Mouse (Mus musculus): ENCODE results near the gene Calm1. TPM values are rescaled to one million over a fixed set of nuclear protein-coding genes. Genes with fewer than 3 reads are reported as not detected.

Gene Calm1
- 10,006 and 10,545 TPM in 2 replicates for polyA plus RNA-seq (2021; fragmentation: Nextera tagmentation)
- long read RNA-seq, experiment 1, full-length matches to known transcripts: 6,471 of 7,269 reads
- long read RNA-seq, experiment 1, partial matches to known transcripts: 561 of 7,269 reads
- long read RNA-seq, experiment 1, other reads (novel, unspliced or antisense): 237 of 7,269 reads
- long read RNA-seq, experiment 2, full-length matches to known transcripts: 4,809 of 4,887 reads
- long read RNA-seq, experiment 2, partial matches to known transcripts: 17 of 4,887 reads
- long read RNA-seq, experiment 2, other reads (novel, unspliced or antisense): 61 of 4,887 reads

GRCm38 (mm10) chr12:100198967-100199660, at the start of gene Calm1:
Calm1 (plus strand) TSS chr12:100199435.

GRCm38 (mm10) chr12:100159261-100159975, 39.8 kb upstream of the Calm1 start, which contains the start of gene Nrde2:
Nrde2 (minus strand) TSS chr12:100159653.

Other genes with a start within 250 kb of the Calm1 start
- gene Kcnk13, start 234.9 kb upstream of the Calm1 start, polyA plus RNA-seq (2021; fragmentation: Nextera tagmentation): 6.8 and 8.6 TPM in 2 replicates
- 145 and 186 TPM in 2 replicates for gene Psmc1, start 89.3 kb upstream of the Calm1 start, polyA plus RNA-seq (2021; fragmentation: Nextera tagmentation)
- gene Nrde2, start 39.8 kb upstream of the Calm1 start, polyA plus RNA-seq (2021; fragmentation: Nextera tagmentation): 6.5 and 7.2 TPM in 2 replicates